Comparison of ENCODE assay signal across 23 mouse cellular contexts in the genomic region with DNA sequence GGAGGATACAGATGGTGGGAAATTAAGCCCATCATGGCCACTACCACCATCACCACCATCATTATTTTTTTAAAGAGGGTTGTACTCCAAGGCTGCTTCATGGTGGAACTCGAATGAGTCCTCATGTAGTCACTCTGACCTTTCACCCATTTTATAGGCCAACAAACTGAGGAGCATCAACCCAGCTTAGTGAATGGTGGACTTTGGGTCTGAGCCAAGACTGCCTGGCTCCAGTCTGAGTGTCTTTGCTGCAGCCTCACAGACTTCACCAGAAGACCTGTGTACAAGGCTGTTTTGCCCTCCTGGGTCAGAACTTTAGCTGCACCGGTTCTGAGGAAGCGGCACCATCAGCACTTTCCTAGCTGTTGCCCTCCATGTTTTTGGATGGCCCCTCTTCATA.
"Had no signal": no experiment of that assay in that cellular context is flagged by ENCODE, and none has a peak within 500 bp of the region (broad histone marks: within the 10 kb centered on the region; RNA-seq: fewer than 3 reads in every experiment).

No protein-coding gene starts in this region.

- H3K4me2 ChIP-seq: limb, embryonic 13.5 days; lung, embryonic 14.5 days; midbrain, embryonic 12.5 days; midbrain, embryonic 15.5 days; neural tube, embryonic 12.5 days; neural tube, embryonic 15.5 days had no signal

- H3K4me1 ChIP-seq: midbrain, embryonic 12.5 days; midbrain, embryonic 15.5 days; neural tube, embryonic 12.5 days; neural tube, embryonic 15.5 days had no signal

- H3K4me3 ChIP-seq: layer of hippocampus, adult 2 months; limb, embryonic 10.5 days; limb, embryonic 13.5 days; midbrain, embryonic 12.5 days; midbrain, embryonic 15.5 days; neural tube, embryonic 12.5 days; neural tube, embryonic 15.5 days had no signal

- H3K9me3 ChIP-seq: limb, embryonic 10.5 days; limb, embryonic 13.5 days; midbrain, embryonic 12.5 days; midbrain, embryonic 15.5 days; neural tube, embryonic 12.5 days; neural tube, embryonic 15.5 days had no signal

- H3K27ac ChIP-seq: layer of hippocampus, adult 2 months; limb, embryonic 10.5 days; limb, embryonic 13.5 days; liver, embryonic 14.5 days; macrophage; midbrain, embryonic 12.5 days; midbrain, embryonic 15.5 days; neural tube, embryonic 12.5 days; neural tube, embryonic 15.5 days; stomach, postnatal 0 days had no signal

- H3K36me3 ChIP-seq: limb, embryonic 10.5 days; limb, embryonic 13.5 days; midbrain, embryonic 12.5 days; midbrain, embryonic 15.5 days; neural tube, embryonic 12.5 days; neural tube, embryonic 15.5 days had no signal

- H3K9ac ChIP-seq: limb, embryonic 13.5 days; liver, embryonic 14.5 days; liver, postnatal 0 days; lung, embryonic 14.5 days; midbrain, embryonic 12.5 days; midbrain, embryonic 15.5 days; neural tube, embryonic 12.5 days; neural tube, embryonic 15.5 days had no signal

- DNase-seq: layer of hippocampus, adult 9-11 months; liver; liver, postnatal 0 days; lung, embryonic 14.5 days; right cerebral cortex, adult 18-20 months; right cerebral cortex, postnatal 14 days; right cerebral cortex, postnatal 4 days; thymus, adult 2 months; thymus, postnatal 14 days; thymus, postnatal 4 days had no signal

- ATAC-seq: inflammation-experienced regulatory T-cells, adult 6 months; intestine, embryonic 16.5 days; liver, postnatal 0 days; lung, postnatal 0 days; midbrain, embryonic 15.5 days had no signal

- H3K27me3 ChIP-seq: midbrain, embryonic 12.5 days; midbrain, embryonic 15.5 days; neural tube, embryonic 12.5 days; neural tube, embryonic 15.5 days had no signal
